Mouse (Mus musculus) lung, embryonic 16.5 days (tissue): ENCODE results near the gene Ttyh1. TPM values are rescaled to one million over a fixed set of nuclear protein-coding genes. Genes with fewer than 3 reads are reported as not detected.

Source experiments
- ATAC-seq: fragments of 200-750 bp; cut with Nextera tagmentation; 2 replicates; pipeline ENCODE4 v1.8.0; 2017; ENCODE audit warnings: low read depth, mild to moderate bottlenecking, moderate library complexity
- H3K27ac ChIP-seq: fragments of 300-500 bp; sonication (generic); 2 replicates; pipeline ENCODE4 v1.5.1; 2014; ENCODE audit warnings: mild to moderate bottlenecking, control low read depth, low read length
- H3K27me3 ChIP-seq: fragments of 300-500 bp; sonication (generic); 2 replicates; pipeline ENCODE4 v1.6.1; 2014; ENCODE audit warnings: low read depth, low read length, mixed read lengths; ENCODE audit not compliant: control insufficient read depth, insufficient read depth
- H3K36me3 ChIP-seq: fragments of 300-500 bp; sonication (generic); 2 replicates; pipeline ENCODE4 v1.6.1; 2014; ENCODE audit warnings: low read length; ENCODE audit not compliant: control insufficient read depth, insufficient read depth
- H3K4me1 ChIP-seq: fragments of 300-500 bp; sonication (generic); replicated peaks from 2 replicates; pipeline ENCODE4 v1.6.1; 2014; ENCODE audit warnings: low read length, mixed read lengths; ENCODE audit not compliant: control insufficient read depth, insufficient read depth
- H3K4me2 ChIP-seq: fragments of 300-500 bp; sonication (generic); 2 replicates; pipeline ENCODE4 v1.6.1; 2014; ENCODE audit warnings: low read depth, low read length, control low read depth
- H3K4me3 ChIP-seq: fragments of 300-500 bp; sonication (generic); 2 replicates; pipeline ENCODE4 v1.5.1; 2014; ENCODE audit warnings: mild to moderate bottlenecking, low read length, control low read depth
- H3K9ac ChIP-seq: fragments of 300-500 bp; sonication (generic); 2 replicates; pipeline ENCODE4 v1.6.1; 2014; ENCODE audit warnings: low read length, control low read depth
- H3K9me3 ChIP-seq: fragments of 300-500 bp; sonication (generic); 2 replicates; pipeline ENCODE4 v1.6.1; 2016; ENCODE audit warnings: low read length; ENCODE audit not compliant: control insufficient read depth
- WGBS: fragments of 180-500 bp; shearing (Covaris S2); extraction: QIAGEN DNeasy Blood & Tissue Kit; methylation state at CpG from one replicate; pipeline ENCODE4 v1.1.7; 2014; 5-methylcytosine and 5-hydroxymethylcytosine counted together
- polyA plus RNA-seq: library from polyadenylated mRNA; unstranded; fragments of >200 nt; fragmentation: Nextera tagmentation; extraction: Ambion mirVana; gene quantifications from 2 replicates; pipeline ENCODE4 v1.2.1, GENCODE M21; 2015

Gene Ttyh1
- polyA plus RNA-seq, 1 experiment from 2014 or later: 2.1 TPM

DNA sequence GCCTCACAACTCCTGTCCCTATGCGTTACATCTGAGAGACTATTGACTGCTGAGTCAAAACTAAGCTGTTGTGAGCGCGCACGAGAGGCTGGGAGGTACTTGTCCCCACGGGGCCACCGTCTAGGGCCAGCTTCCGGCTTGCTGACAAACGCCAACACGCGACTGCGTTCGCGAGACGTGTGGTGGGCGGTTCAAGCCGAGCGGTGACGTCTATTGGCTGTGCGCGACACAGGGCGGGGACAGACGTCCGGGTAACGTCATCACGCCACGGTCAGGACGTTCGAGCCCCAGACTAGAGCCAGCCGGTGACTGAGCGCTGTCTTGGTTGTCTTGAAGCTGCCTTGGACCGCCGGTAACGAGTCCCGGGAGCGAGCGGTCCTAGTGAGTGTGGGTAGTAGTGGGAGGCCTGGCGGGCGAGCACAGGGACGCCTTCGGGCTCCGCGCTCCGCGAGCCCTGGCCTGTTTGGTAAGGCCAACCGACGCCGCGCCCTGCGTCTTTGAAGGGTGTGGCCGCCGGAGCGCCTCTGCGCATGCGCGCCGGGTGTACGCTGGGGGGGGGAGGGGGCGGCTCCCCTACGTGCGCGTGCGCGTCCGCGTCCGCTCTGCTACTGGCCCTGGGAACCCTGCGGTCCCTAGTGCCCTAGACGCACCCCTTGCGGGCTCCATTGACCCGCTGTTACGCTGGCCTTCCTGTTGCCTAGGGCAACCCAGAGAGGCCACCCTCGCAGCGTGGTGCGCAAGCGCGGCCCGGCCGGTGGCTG lies 17.7 kb downstream of the Ttyh1 start, which contains the start of gene Leng8:
Leng8 (plus strand) TSS at position 269 of the 761 bp plus-strand sequence.
- Histone ChIP-seq H3K4me3 (peak within 1 kb of the TSS; percentile 93), H3K27me3 (no peaks in the 10 kb centered on the region), H3K9me3 (no peaks in the 10 kb centered on the region), H3K4me1 (peaks cover 8% of the 10 kb centered on the region), H3K4me2 (peak within 1 kb of the TSS; percentile 92), H3K9ac (peak within 1 kb of the TSS; percentile 92), H3K27ac (peak within 1 kb of the TSS; percentile 90), H3K36me3 (peaks cover 30% of the 10 kb centered on the region)
- peak; percentile 99 for ATAC-seq
- under 1% methylated on average over 64 of the region's 78 CpGs for WGBS

GRCm38 (mm10) chr7:4137746-4138145 lies 18.5 kb downstream of the Ttyh1 start:
- Histone ChIP-seq H3K27me3 (no peaks in the 10 kb centered on the region), H3K9ac (peak overlapping the region; percentile 92), H3K9me3 (no peaks in the 10 kb centered on the region), H3K4me2 (peak overlapping the region; percentile 92), H3K4me3 (peak overlapping the region; percentile 93), H3K4me1 (peaks cover 8% of the 10 kb centered on the region), H3K27ac (no peak overlapping the region), H3K36me3 (peaks cover 38% of the 10 kb centered on the region)
- WGBS: 49% methylated on average over 3 of the region's 3 CpGs
- no peak for ATAC-seq

DNA sequence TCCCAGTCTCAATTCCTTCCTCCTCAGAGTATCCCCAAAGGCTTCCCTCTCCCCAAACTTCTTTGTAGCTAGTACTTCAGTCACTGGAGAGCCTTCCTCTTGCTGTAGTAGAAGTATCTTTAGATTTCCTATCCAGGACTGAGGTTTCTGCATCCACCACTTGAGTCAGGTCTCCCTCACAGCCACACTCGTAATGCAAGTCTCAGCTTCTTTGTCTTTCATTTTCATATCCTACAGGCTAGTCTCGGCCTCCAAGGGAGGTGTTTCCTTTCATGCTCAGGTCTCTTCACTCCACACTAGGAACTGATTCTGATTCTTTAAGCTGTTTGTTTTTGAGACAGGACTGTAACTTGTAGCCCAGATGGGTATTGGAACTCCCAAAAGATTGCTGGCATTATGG lies 19.0 kb downstream of the Ttyh1 start:
- no peak for ATAC-seq
- no peaks in the 10 kb centered on the region for H3K27me3 ChIP-seq
- H3K27ac ChIP-seq: no peak overlapping the region
- WGBS: 77% methylated on average over 2 of the region's 2 CpGs
- peaks cover 42% of the 10 kb centered on the region for H3K36me3 ChIP-seq
- H3K4me3 ChIP-seq: peak overlapping the region; percentile 93
- H3K9ac ChIP-seq: peak overlapping the region; percentile 92
- peaks cover 8% of the 10 kb centered on the region for H3K4me1 ChIP-seq
- H3K9me3 ChIP-seq: no peaks in the 10 kb centered on the region
- H3K4me2 ChIP-seq: peak overlapping the region; percentile 92

DNA sequence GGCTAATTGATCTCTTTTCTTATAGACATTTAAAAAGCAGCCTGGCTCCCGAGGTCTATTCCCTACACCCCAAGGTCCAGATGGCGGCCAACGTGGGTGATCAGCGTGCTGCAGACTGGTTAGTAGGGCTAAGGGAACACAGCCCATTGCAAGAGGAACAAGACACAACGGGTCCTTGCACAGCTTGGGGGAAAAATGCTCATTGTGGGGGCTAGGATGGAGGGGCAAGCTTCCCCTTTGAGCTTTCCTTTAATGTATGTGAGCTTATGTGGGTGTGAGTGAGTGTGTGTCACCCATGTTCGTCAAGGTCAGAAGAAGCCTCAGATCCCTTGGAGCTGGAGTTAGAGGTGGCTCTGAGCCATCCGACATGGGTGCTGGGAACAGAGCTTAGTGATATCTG lies 19.5 kb downstream of the Ttyh1 start:
- H3K4me3 ChIP-seq: no peak overlapping the region
- H3K4me1 ChIP-seq: peaks cover 8% of the 10 kb centered on the region
- no peak overlapping the region for H3K27ac ChIP-seq
- H3K9me3 ChIP-seq: no peaks in the 10 kb centered on the region
- peaks cover 47% of the 10 kb centered on the region for H3K36me3 ChIP-seq
- H3K4me2 ChIP-seq: no peak overlapping the region
- H3K9ac ChIP-seq: no peak overlapping the region
- no peak for ATAC-seq
- WGBS: 88% methylated on average over 7 of the region's 7 CpGs
- H3K27me3 ChIP-seq: no peaks in the 10 kb centered on the region

DNA sequence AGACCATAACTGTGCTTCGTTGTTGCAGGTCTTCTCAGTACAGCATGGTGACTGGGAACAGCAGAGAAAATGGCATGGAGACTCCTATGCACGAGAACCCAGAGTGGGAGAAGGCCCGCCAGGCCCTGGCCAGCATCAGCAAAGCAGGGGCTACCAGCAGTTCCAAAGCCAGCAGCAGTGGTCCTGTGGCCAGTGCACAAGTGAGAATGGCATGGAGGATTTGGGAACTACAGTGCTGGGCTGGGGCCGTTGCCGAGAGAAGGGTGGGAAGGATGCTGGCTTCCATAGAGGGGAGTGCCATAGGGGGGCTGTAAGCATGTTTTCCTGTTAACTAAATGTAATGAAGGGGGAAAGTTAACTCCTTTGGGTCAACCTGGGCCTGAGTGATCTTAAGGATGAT lies 20.2 kb downstream of the Ttyh1 start:
- peaks cover 8% of the 10 kb centered on the region for H3K4me1 ChIP-seq
- H3K27me3 ChIP-seq: no peaks in the 10 kb centered on the region
- no peak overlapping the region for H3K4me3 ChIP-seq
- H3K27ac ChIP-seq: no peak overlapping the region
- H3K9me3 ChIP-seq: no peaks in the 10 kb centered on the region
- WGBS: 89% methylated on average over 5 of the region's 5 CpGs
- H3K9ac ChIP-seq: no peak overlapping the region
- peaks cover 54% of the 10 kb centered on the region for H3K36me3 ChIP-seq
- no peak overlapping the region for H3K4me2 ChIP-seq
- ATAC-seq: no peak

- no peak overlapping the region for H3K9ac ChIP-seq
- ATAC-seq: no peak
- WGBS: 87% methylated on average over 6 of the region's 6 CpGs
- H3K4me3 ChIP-seq: no peak overlapping the region
- no peaks in the 10 kb centered on the region for H3K9me3 ChIP-seq
- peaks cover 77% of the 10 kb centered on the region for H3K36me3 ChIP-seq
- no peak overlapping the region for H3K27ac ChIP-seq
- peaks cover 8% of the 10 kb centered on the region for H3K4me1 ChIP-seq
- no peaks in the 10 kb centered on the region for H3K27me3 ChIP-seq
- H3K4me2 ChIP-seq: no peak overlapping the region
These were observed 22.6 kb downstream of the Ttyh1 start for GRCm38 (mm10) chr7:4141648-4142325.

DNA sequence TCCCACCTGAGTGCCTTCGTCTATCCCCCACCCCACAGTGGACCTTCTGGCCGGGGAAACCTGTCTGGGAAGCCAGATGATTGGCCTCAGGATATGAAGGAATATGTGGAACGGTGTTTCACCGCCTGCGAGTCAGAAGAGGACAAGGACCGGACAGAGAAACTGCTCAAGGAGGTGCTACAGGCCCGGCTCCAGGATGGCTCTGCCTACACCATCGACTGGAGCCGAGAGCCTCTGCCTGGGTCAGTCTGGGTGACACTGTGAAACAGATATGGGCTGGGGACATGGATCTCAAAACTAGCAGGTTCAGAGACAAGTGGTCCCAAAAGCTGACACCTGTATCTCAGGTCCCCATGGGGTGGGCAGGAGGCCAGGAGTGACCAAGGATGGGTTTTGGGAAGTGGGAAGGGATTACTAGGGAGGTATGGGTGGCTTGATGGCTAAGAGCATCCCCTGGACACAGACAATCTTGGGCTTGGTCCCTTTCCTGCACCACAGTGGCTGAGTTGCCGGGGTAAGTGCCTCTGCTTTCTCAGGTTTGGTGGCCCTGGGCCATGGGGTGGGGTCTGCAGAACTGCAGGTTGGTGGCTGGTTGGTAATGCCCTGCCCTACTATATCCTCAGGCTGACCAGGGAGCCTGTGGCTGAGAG lies 23.7 kb downstream of the Ttyh1 start:
- H3K4me1 ChIP-seq: peaks cover 13% of the 10 kb centered on the region
- H3K4me2 ChIP-seq: no peak overlapping the region
- H3K36me3 ChIP-seq: peaks cover 87% of the 10 kb centered on the region
- no peaks in the 10 kb centered on the region for H3K27me3 ChIP-seq
- 91% methylated on average over 10 of the region's 10 CpGs for WGBS
- H3K9ac ChIP-seq: no peak overlapping the region
- ATAC-seq: no peak
- H3K27ac ChIP-seq: no peak overlapping the region
- no peaks in the 10 kb centered on the region for H3K9me3 ChIP-seq
- H3K4me3 ChIP-seq: no peak overlapping the region

DNA sequence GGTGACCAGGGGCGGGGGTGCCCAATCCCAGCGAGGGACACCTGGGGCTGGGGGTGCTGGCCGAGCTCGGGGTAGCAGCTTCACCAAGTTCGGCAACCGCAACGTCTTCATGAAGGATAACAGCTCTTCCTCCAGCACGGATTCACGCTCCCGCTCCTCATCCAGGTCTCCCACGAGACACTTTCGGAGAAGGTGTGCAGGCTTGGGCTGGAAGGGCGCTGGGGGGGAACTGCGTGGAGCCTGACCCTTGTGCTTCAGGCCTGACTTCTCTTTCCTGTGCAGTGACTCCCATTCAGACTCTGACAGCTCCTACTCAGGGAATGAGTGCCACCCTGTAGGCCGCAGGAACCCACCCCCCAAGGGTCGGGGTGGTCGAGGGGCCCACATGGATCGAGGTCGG lies 24.3 kb downstream of the Ttyh1 start:
- H3K4me3 ChIP-seq: no peak overlapping the region

DNA sequence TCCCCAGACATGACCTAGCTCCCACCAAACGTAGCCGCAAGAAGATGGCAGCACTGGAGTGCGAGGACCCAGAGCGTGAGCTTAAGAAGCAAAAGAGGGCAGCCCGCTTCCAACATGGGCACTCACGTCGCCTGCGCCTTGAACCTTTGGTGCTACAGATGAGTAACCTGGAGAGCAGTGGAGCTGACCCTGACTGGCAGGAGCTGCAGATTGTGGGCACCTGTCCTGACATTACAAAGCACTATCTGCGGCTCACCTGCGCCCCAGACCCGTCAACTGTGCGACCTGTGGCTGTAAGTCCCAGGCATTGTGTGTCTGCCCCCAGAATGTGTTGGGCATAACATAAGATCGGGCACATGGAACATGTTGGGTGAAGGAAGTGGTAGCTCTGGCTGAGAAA lies 24.8 kb downstream of the Ttyh1 start:
- Histone ChIP-seq H3K4me2 (no peak overlapping the region), H3K4me3 (no peak overlapping the region), H3K27me3 (no peaks in the 10 kb centered on the region), H3K36me3 (peaks cover 83% of the 10 kb centered on the region), H3K4me1 (peaks cover 17% of the 10 kb centered on the region), H3K27ac (no peak overlapping the region), H3K9ac (no peak overlapping the region), H3K9me3 (no peaks in the 10 kb centered on the region)
- 94% methylated on average over 13 of the region's 13 CpGs for WGBS
- ATAC-seq: no peak

More for the DNA sequence above, 24.3 kb downstream of the Ttyh1 start:
- Histone ChIP-seq H3K27ac (no peak overlapping the region), H3K27me3 (no peaks in the 10 kb centered on the region), H3K4me1 (peaks cover 14% of the 10 kb centered on the region), H3K36me3 (peaks cover 87% of the 10 kb centered on the region), H3K9ac (no peak overlapping the region), H3K4me2 (no peak overlapping the region), H3K9me3 (no peaks in the 10 kb centered on the region)
- ATAC-seq: no peak
- WGBS: 95% methylated on average over 18 of the region's 19 CpGs
